Mouse (Mus musculus): ENCODE measurements around the gene Atp2a1. TPM values are rescaled to one million over a fixed set of nuclear protein-coding genes. Genes with fewer than 3 reads are reported as not detected.

The Atp2a1 gene
- total and polyA plus RNA-seq, 3 experiments, result 0.04 to 0.47 TPM; not detected in 1

DNA sequence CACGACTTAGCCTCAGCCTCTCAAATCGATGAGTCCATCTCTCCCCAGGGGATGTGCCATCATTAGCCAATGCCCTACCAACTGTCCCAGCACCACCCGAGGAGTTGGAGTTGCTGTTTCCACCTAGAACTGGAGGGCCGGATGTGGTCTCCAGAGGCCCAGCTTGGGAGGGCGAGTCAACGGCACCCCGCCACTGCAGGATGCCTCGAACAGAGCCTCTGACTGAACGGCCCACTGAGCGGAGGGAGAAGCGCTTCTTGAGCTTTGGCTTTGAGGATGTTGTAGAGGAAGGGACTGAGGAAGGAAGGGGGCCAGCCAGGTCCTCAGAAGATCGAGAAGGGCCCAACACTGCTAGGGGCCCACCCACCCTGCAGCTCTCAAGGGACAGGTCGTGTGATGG is 9.4 kb upstream of the Atp2a1 start:
- H3K9ac ChIP-seq (ENCODE audit: control insufficient read depth, low read depth, low read length, poor library complexity, severe bottlenecking), result no peak overlapping the region
- no peak for TF ChIP-seq HCFC1 (IDR thresholded peaks at IDR 0.05; ENCODE audit: low read depth, low read length)
- no peak for TF ChIP-seq NRF1 (IDR thresholded peaks at IDR 0.05; ENCODE audit: insufficient read depth, low read depth, low read length, poor library complexity, severe bottlenecking)
- no peak for TF ChIP-seq ZC3H11A (IDR thresholded peaks at IDR 0.05; ENCODE audit: low read depth, low read length)
- TF ChIP-seq MAX (IDR thresholded peaks at IDR 0.05; ENCODE audit: low read length), result no peak
- TF ChIP-seq NELFE (IDR thresholded peaks at IDR 0.05; ENCODE audit: low read depth, low read length), result no peak
- TF ChIP-seq MYB (IDR thresholded peaks at IDR 0.05; ENCODE audit: low read depth, low read length), result no peak
- TF ChIP-seq POLR2A (IDR thresholded peaks at IDR 0.05; ENCODE audit: control insufficient read depth in 1 of 2, insufficient read depth in 1 of 2, low read depth in 1 of 2, low read length in 2 of 2, poor library complexity in 1 of 2), result no peak
- no peak for TF ChIP-seq ETS1 (IDR thresholded peaks at IDR 0.05; ENCODE audit: low read depth, low read length)
- TF ChIP-seq USF1 (IDR thresholded peaks at IDR 0.05; ENCODE audit: low read depth, low read length), result no peak
- TF ChIP-seq JUND (IDR thresholded peaks at IDR 0.05; ENCODE audit: low read depth, low read length), result no peak
- TF ChIP-seq EP300 (IDR thresholded peaks at IDR 0.05; ENCODE audit: low read depth in 1 of 2, low read length in 2 of 2), result no peak
- TF ChIP-seq MXI1 (IDR thresholded peaks at IDR 0.05; ENCODE audit: low read depth, low read length), result no peak
- TF ChIP-seq MAFK (IDR thresholded peaks at IDR 0.05; ENCODE audit: borderline replicate concordance, low read depth, low read length), result no peak
- TF ChIP-seq MEF2A (IDR thresholded peaks at IDR 0.05; ENCODE audit: extremely low read depth, insufficient replicate concordance, low read depth, low read length, poor library complexity, severe bottlenecking), result no peak
- TF ChIP-seq USF2 (IDR thresholded peaks at IDR 0.05; ENCODE audit: borderline replicate concordance in 1 of 2, insufficient read depth in 1 of 2, low read depth in 1 of 2, low read length in 2 of 2), result no peak
- TF ChIP-seq RCOR1 (IDR thresholded peaks at IDR 0.05; ENCODE audit: low read depth, low read length), result no peak
- TF ChIP-seq TBP (IDR thresholded peaks at IDR 0.05; ENCODE audit: low read depth, low read length), result no peak
- no peak for TF ChIP-seq TAL1 (IDR thresholded peaks at IDR 0.05; ENCODE audit: low read length)
- H3K79me2 ChIP-seq (ENCODE audit: control insufficient read depth, insufficient read depth, low read length, poor library complexity), result peaks cover 19% of the 10 kb centered on the region
- H3K9me3 ChIP-seq (replicated peaks; ENCODE audit: insufficient read depth, low read length), result no peaks in the 10 kb centered on the region
- no peak overlapping the region for H3K4me3 ChIP-seq (ENCODE audit: control insufficient read depth in 1 of 2, insufficient read depth in 1 of 2, low read depth in 2 of 2, low read length in 2 of 2)
- peaks cover 1 to 30% of the 10 kb centered on the region in 2 experiments; a peak in 3 of 4 replicates for H3K36me3 ChIP-seq (ENCODE audit: control insufficient read depth in 1 of 2, insufficient read depth in 2 of 2, low read length in 2 of 2)
- no peak overlapping the region for H3K27ac ChIP-seq (ENCODE audit: control insufficient read depth, low read depth, low read length)
- peaks cover 19 to 40% of the 10 kb centered on the region in 2 experiments for H3K4me1 ChIP-seq (ENCODE audit: control insufficient read depth in 1 of 2, insufficient read depth in 2 of 2, low read length in 2 of 2)
- H3K27me3 ChIP-seq (ENCODE audit: control insufficient read depth in 1 of 2, insufficient read depth in 2 of 2, low read length in 2 of 2), result no peaks in the 10 kb centered on the region
- no peak for DNase-seq (ENCODE audit: low read depth, low spot score)

DNA sequence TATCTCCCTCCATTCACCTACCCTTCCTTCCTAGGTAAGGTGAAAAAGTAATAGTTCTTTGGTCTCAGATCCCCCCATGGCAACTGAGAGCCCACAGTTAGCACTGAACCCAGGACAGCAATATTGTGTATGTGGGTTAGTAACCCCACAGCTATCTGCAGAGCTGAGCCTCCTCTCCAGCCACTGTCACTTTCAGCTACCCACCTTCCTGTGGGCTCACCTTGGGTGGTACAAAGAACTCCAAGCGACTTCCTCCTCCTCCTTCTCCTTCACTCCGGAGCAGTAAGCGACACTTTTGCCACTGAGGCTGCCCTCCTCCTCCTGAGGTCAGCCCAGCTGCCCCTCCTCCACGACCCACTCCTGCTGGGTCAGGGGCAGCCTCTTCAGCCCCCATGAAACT is 8.9 kb upstream of the Atp2a1 start:
- Histone ChIP-seq H3K4me3 (ENCODE audit: control insufficient read depth in 1 of 2, insufficient read depth in 1 of 2, low read depth in 2 of 2, low read length in 2 of 2) (no peak overlapping the region), H3K27me3 (ENCODE audit: control insufficient read depth in 1 of 2, insufficient read depth in 2 of 2, low read length in 2 of 2) (no peaks in the 10 kb centered on the region), H3K4me1 (ENCODE audit: control insufficient read depth in 1 of 2, insufficient read depth in 2 of 2, low read length in 2 of 2) (peaks cover 19 to 42% of the 10 kb centered on the region in 2 experiments), H3K27ac (ENCODE audit: control insufficient read depth, low read depth, low read length) (no peak overlapping the region), H3K9ac (ENCODE audit: control insufficient read depth, low read depth, low read length, poor library complexity, severe bottlenecking) (no peak overlapping the region), H3K9me3 (replicated peaks; ENCODE audit: insufficient read depth, low read length) (no peaks in the 10 kb centered on the region), H3K36me3 (ENCODE audit: control insufficient read depth in 1 of 2, insufficient read depth in 2 of 2, low read length in 2 of 2) (peaks cover 1 to 33% of the 10 kb centered on the region in 2 experiments; a peak in 3 of 4 replicates), H3K79me2 (ENCODE audit: control insufficient read depth, insufficient read depth, low read length, poor library complexity) (peaks cover 19% of the 10 kb centered on the region)
- TF ChIP-seq CHD2 (IDR thresholded peaks at IDR 0.05; ENCODE audit: low read length), result no peak
- TF ChIP-seq KAT2A (conservative IDR thresholded peaks at IDR 0.05; ENCODE audit: low read depth, low read length), result no peak
- 0 out of 2 replicates have a peak, but pooled peaks have one; percentile 54 for TF ChIP-seq POLR2AphosphoS2 (IDR thresholded peaks at IDR 0.05; ENCODE audit: low read length)
- DNase-seq (ENCODE audit: low read depth, low spot score), result no peak
